Mouse (Mus musculus) hindbrain, embryonic 11.5 days (tissue): ENCODE measurements at regions not wholly inside any gene's neighbourhood (a gene's known extent, or its start where the extent isn't known, plus 50 kb on each side); places are given as distances from the start of the nearest gene placed in this dataset.

Source experiments
- ATAC-seq: fragments of 200-750 bp; cut with Nextera tagmentation; 2 replicates; pipeline ENCODE4 v1.8.0; 2017; ENCODE audit warnings: mild to moderate bottlenecking, moderate TSS enrichment, moderate library complexity; ENCODE audit not compliant: low FRiP score
- DNase-seq: peaks from one replicate; pipeline ENCODE4 v3.0.0-alpha.2; 2015; ENCODE audit warnings: low spot score
- H3K27ac ChIP-seq: fragments of 300-500 bp; sonication (generic); 2 replicates; pipeline ENCODE4 v1.5.1; 2014; ENCODE audit warnings: mild to moderate bottlenecking, low read depth, low read length
- H3K27me3 ChIP-seq: fragments of 300-500 bp; sonication (generic); 2 replicates; pipeline ENCODE4 v1.6.1; 2014; ENCODE audit warnings: mild to moderate bottlenecking, low read length, moderate library complexity, mixed read lengths; ENCODE audit not compliant: control insufficient read depth, insufficient read depth
- H3K36me3 ChIP-seq: fragments of 300-500 bp; sonication (generic); 2 replicates; pipeline ENCODE4 v1.6.1; 2014; ENCODE audit warnings: mild to moderate bottlenecking, low read length, moderate library complexity, mixed read lengths; ENCODE audit not compliant: control insufficient read depth, insufficient read depth
- H3K4me1 ChIP-seq: fragments of 300-500 bp; sonication (generic); replicated peaks from 2 replicates; pipeline ENCODE4 v1.6.1; 2014; ENCODE audit warnings: low read length, mixed read lengths; ENCODE audit not compliant: control insufficient read depth, insufficient read depth
- H3K4me2 ChIP-seq: fragments of 300-500 bp; sonication (generic); replicated peaks from 2 replicates; pipeline ENCODE4 v1.6.1; 2014; ENCODE audit warnings: mild to moderate bottlenecking, low read depth, low read length
- H3K4me3 ChIP-seq: fragments of 300-500 bp; sonication (generic); 2 replicates; pipeline ENCODE4 v1.5.1; 2014; ENCODE audit warnings: low read depth, low read length
- H3K9ac ChIP-seq: fragments of 300-500 bp; sonication (generic); 2 replicates; pipeline ENCODE4 v1.6.1; 2014; ENCODE audit warnings: low read depth, low read length
- H3K9me3 ChIP-seq: fragments of 300-500 bp; sonication (generic); 2 replicates; pipeline ENCODE4 v1.6.1; 2016; ENCODE audit warnings: low read length; ENCODE audit not compliant: control insufficient read depth
- WGBS: fragments of 180-500 bp; shearing (Covaris S2); extraction: QIAGEN DNeasy Blood & Tissue Kit; methylation state at CpG from one replicate; pipeline ENCODE4 v1.1.7; 2014; 5-methylcytosine and 5-hydroxymethylcytosine counted together

GRCm38 (mm10) chr3:128886678-128887077, 313.0 kb upstream of the Pitx2 start:
- H3K36me3 ChIP-seq, result no peaks in the 10 kb centered on the region
- ATAC-seq (no peak), DNase-seq (no peak)
- 68% methylated on average over 9 of the region's 9 CpGs for WGBS
- H3K4me3 ChIP-seq, result no peak overlapping the region
- H3K4me1 ChIP-seq, result no peaks in the 10 kb centered on the region
- no peak overlapping the region for H3K4me2 ChIP-seq
- H3K27ac ChIP-seq, result no peak overlapping the region
- no peaks in the 10 kb centered on the region for H3K9me3 ChIP-seq
- H3K9ac ChIP-seq, result no peak overlapping the region
- H3K27me3 ChIP-seq, result no peaks in the 10 kb centered on the region

GRCm38 (mm10) chr3:128891078-128891477, 308.6 kb upstream of the Pitx2 start:
- DNase-seq, result no peak
- no peaks in the 10 kb centered on the region for H3K27me3 ChIP-seq
- no peak overlapping the region for H3K27ac ChIP-seq
- no peak overlapping the region for H3K9ac ChIP-seq
- ATAC-seq, result no peak
- no peaks in the 10 kb centered on the region for H3K4me1 ChIP-seq
- no peak overlapping the region for H3K4me2 ChIP-seq
- no peak overlapping the region for H3K4me3 ChIP-seq
- H3K36me3 ChIP-seq, result no peaks in the 10 kb centered on the region
- H3K9me3 ChIP-seq, result no peaks in the 10 kb centered on the region
- 87% methylated on average over 5 of the region's 5 CpGs for WGBS

DNA sequence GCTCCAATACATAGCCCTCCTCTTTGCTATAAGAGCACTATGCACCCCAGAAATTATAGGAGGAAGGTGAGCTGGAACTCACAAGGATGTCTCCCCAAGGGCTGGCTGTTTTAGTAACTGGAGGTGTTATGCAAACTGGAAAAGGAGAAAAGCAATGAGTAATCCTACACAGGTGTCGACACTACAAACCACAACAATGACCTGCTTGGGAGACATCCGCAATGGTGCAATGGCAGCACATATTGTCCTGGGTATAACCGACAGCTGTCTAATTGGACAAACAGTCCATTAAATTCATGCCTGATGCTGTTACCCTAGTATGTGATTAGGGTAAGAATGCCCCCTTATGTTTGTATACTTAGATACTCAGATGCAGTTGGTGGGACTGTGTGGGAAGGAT, 303.1 kb upstream of the Pitx2 start:
- Histone ChIP-seq H3K36me3 (no peaks in the 10 kb centered on the region), H3K9me3 (no peaks in the 10 kb centered on the region), H3K4me1 (no peaks in the 10 kb centered on the region), H3K27me3 (no peaks in the 10 kb centered on the region), H3K9ac (no peak overlapping the region), H3K4me2 (no peak overlapping the region), H3K4me3 (no peak overlapping the region), H3K27ac (no peak overlapping the region)
- WGBS, result 91% methylated on average over 3 of the region's 3 CpGs
- DNase-seq, result no peak
- ATAC-seq, result no peak

GRCm38 (mm10) chr3:128911122-128911521, 288.6 kb upstream of the Pitx2 start:
- no peaks in the 10 kb centered on the region for H3K9me3 ChIP-seq
- no peaks in the 10 kb centered on the region for H3K36me3 ChIP-seq
- ATAC-seq (no peak), DNase-seq (no peak)
- no peaks in the 10 kb centered on the region for H3K27me3 ChIP-seq
- no peak overlapping the region for H3K4me3 ChIP-seq
- H3K4me1 ChIP-seq, result no peaks in the 10 kb centered on the region
- H3K4me2 ChIP-seq, result no peak overlapping the region
- no peak overlapping the region for H3K9ac ChIP-seq
- H3K27ac ChIP-seq, result no peak overlapping the region
- 75% methylated on average over 4 of the region's 4 CpGs for WGBS

DNA sequence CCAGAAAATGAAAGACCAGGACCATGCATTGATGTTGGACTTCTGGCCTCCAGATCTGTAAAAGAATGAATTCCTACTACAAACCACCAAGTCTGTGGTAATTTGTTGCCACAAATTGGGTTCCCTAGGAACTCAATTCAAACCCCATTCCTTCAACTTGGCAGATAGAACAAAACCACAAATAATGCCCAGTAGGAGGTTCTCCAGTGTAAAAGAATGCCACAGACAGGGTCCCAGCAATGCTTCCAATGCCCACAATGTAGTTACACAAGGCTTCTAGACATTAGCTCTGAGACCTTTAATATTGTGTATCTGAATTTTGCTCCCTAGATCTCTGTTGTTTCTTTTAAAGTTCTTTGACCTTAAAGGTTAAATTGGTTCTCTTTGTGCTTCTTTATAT, 278.2 kb upstream of the Pitx2 start:
- Histone ChIP-seq H3K36me3 (no peaks in the 10 kb centered on the region), H3K4me2 (no peak overlapping the region), H3K4me1 (no peaks in the 10 kb centered on the region), H3K9ac (no peak overlapping the region), H3K4me3 (no peak overlapping the region), H3K27ac (no peak overlapping the region), H3K27me3 (no peaks in the 10 kb centered on the region), H3K9me3 (no peaks in the 10 kb centered on the region)
- DNase-seq (no peak), ATAC-seq (no peak)

GRCm38 (mm10) chr3:128922150-128922549, 277.5 kb upstream of the Pitx2 start:
- 86% methylated on average over 4 of the region's 4 CpGs for WGBS
- Histone ChIP-seq H3K4me3 (no peak overlapping the region), H3K27ac (no peak overlapping the region), H3K36me3 (no peaks in the 10 kb centered on the region), H3K4me2 (no peak overlapping the region), H3K4me1 (no peaks in the 10 kb centered on the region), H3K9me3 (no peaks in the 10 kb centered on the region), H3K9ac (no peak overlapping the region), H3K27me3 (no peaks in the 10 kb centered on the region)
- no peak for ATAC-seq
- no peak for DNase-seq

- Histone ChIP-seq H3K4me1 (no peaks in the 10 kb centered on the region), H3K27me3 (no peaks in the 10 kb centered on the region), H3K27ac (no peak overlapping the region), H3K9ac (no peak overlapping the region), H3K4me3 (no peak overlapping the region), H3K36me3 (no peaks in the 10 kb centered on the region), H3K9me3 (no peaks in the 10 kb centered on the region), H3K4me2 (no peak overlapping the region)
- 58% methylated on average over 5 of the region's 5 CpGs for WGBS
- DNase-seq, result no peak
- ATAC-seq, result no peak
Observed at GRCm38 (mm10) chr3:128938536-128938935, 261.1 kb upstream of the Pitx2 start.

DNA sequence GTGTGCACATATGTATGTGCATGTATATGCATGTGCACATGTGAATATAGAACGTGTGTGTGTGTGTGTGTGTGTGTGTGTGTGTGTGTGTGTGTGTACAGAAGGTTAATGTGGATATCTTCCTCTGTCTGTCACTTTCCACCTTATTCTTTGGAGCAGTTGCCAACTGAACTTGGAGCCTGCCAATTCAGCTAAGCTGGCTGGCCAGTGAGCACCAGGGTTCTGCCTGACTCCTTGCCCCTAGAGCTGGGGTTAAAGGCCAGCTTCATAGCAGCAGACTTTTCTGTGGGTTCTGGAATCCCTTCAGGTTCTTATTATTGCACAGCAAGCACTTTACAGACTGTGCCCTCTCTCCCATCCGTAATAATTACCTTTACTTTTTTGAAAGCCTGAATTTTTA, 258.5 kb upstream of the Pitx2 start:
- H3K27ac ChIP-seq, result no peak overlapping the region
- H3K9ac ChIP-seq, result no peak overlapping the region
- no peak overlapping the region for H3K4me3 ChIP-seq
- no peaks in the 10 kb centered on the region for H3K9me3 ChIP-seq
- no peaks in the 10 kb centered on the region for H3K4me1 ChIP-seq
- H3K4me2 ChIP-seq, result no peak overlapping the region
- WGBS, result 85% methylated on average over 2 of the region's 2 CpGs
- ATAC-seq, result no peak
- no peak for DNase-seq
- no peaks in the 10 kb centered on the region for H3K27me3 ChIP-seq
- H3K36me3 ChIP-seq, result no peaks in the 10 kb centered on the region

GRCm38 (mm10) chr3:128944631-128945030, 255.0 kb upstream of the Pitx2 start:
- ATAC-seq, result no peak

More at GRCm38 (mm10) chr3:128944631-128945030, 255.0 kb upstream of the Pitx2 start:
- no peak for DNase-seq
- Histone ChIP-seq H3K27ac (no peak overlapping the region), H3K4me3 (no peak overlapping the region), H3K27me3 (no peaks in the 10 kb centered on the region), H3K4me2 (no peak overlapping the region), H3K9me3 (no peaks in the 10 kb centered on the region), H3K36me3 (no peaks in the 10 kb centered on the region), H3K9ac (no peak overlapping the region), H3K4me1 (no peaks in the 10 kb centered on the region)
- 66% methylated on average over 6 of the region's 6 CpGs for WGBS
